Mouse (Mus musculus) liver, adult 2 months (tissue): ENCODE results near the gene Sec14l1.

ENCODE experiments used
- CTCF ChIP-seq: fragments of 200-500 bp; IDR thresholded peaks from 2 replicates; pipeline ENCODE4 v1.5.1; 2011; ENCODE audit warnings: low read depth, low read length, control low read depth
- POLR2A ChIP-seq: fragments of 200-500 bp; IDR thresholded peaks from 2 replicates; pipeline ENCODE4 v1.6.1; 2011; ENCODE audit warnings: low read length, control low read depth; ENCODE audit not compliant: insufficient read depth; ENCODE audit errors: extremely low read depth

GRCm38 (mm10) chr11:117091406-117091805 lies 23.6 kb upstream of the Sec14l1 start:
- TF ChIP-seq POLR2A, result no peak
- TF ChIP-seq CTCF, result no peak
